Mouse (Mus musculus) cortical plate, adult 2 months (tissue): ENCODE results near the gene Rreb1.

Source experiments
- CTCF ChIP-seq: fragments of 200-500 bp; IDR thresholded peaks from 2 replicates; pipeline ENCODE4 v1.5.1; 2011; ENCODE audit warnings: mild to moderate bottlenecking, control low read depth, low read length; ENCODE audit not compliant: insufficient read depth; ENCODE audit errors: extremely low read depth
- POLR2A ChIP-seq: fragments of 200-500 bp; IDR thresholded peaks from 2 replicates; pipeline ENCODE4 v1.6.1; 2011; ENCODE audit warnings: mild to moderate bottlenecking, low read length, control low read depth; ENCODE audit not compliant: insufficient read depth; ENCODE audit errors: extremely low read depth

DNA sequence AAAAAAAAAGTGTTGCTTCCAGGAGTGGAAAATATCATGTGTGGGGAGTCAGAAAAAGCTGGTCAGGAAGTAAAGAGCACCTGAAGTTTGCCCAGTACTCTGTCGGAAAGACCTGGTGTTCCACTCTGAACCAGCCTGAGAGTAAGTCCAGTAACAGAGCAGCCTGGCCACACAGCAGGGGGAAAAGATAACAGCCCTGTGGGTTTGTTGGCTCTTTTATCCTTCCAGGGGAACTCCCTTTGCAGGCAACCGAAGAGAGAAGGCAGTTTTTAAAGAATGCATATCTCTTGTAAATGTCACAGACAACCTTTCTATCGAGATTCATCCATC lies 18.2 kb upstream of the Rreb1 start:
- TF ChIP-seq POLR2A (no peak), CTCF (no peak)
